Mouse (Mus musculus): ENCODE data around the gene Siglec1. TPM values are rescaled to one million over a fixed set of nuclear protein-coding genes. Genes with fewer than 3 reads are reported as not detected.
"Not testable (repeated sequence)": the region's sequence is repeated elsewhere in the genome, so short reads cannot be mapped to it uniquely, and the experiment has no call there.

Gene Siglec1
- polyA plus RNA-seq, 1 experiment from 2014 or later, result 0.22 TPM

GRCm38 (mm10) chr2:131042988-131043387 lies 43.6 kb downstream of the Siglec1 start, which contains the start of gene Gfra4:
Gene Gfra4, minus strand, starts transcription at chr2:131043088.
- Histone ChIP-seq H3K4me3 (peak within 1 kb of the TSS; percentile 52), H3K4me1 (replicated peaks) (peaks cover 19% of the 10 kb centered on the region), H3K4me2 (peak within 1 kb of the TSS; percentile 74), H3K36me3 (no peaks in the 10 kb centered on the region), H3K9ac (peak within 1 kb of the TSS; percentile 63), H3K9me3 (no peaks in the 10 kb centered on the region), H3K27ac (replicated peaks) (no peak within 1 kb of the TSS), H3K27me3 (0 out of 2 replicates have a peak, but pooled peaks cover 11% of the 10 kb centered on the region)
- 75% methylated on average over 2 of the region's 2 CpGs for WGBS
- ATAC-seq (ENCODE audit: low FRiP score, low read depth), result no peak

DNA sequence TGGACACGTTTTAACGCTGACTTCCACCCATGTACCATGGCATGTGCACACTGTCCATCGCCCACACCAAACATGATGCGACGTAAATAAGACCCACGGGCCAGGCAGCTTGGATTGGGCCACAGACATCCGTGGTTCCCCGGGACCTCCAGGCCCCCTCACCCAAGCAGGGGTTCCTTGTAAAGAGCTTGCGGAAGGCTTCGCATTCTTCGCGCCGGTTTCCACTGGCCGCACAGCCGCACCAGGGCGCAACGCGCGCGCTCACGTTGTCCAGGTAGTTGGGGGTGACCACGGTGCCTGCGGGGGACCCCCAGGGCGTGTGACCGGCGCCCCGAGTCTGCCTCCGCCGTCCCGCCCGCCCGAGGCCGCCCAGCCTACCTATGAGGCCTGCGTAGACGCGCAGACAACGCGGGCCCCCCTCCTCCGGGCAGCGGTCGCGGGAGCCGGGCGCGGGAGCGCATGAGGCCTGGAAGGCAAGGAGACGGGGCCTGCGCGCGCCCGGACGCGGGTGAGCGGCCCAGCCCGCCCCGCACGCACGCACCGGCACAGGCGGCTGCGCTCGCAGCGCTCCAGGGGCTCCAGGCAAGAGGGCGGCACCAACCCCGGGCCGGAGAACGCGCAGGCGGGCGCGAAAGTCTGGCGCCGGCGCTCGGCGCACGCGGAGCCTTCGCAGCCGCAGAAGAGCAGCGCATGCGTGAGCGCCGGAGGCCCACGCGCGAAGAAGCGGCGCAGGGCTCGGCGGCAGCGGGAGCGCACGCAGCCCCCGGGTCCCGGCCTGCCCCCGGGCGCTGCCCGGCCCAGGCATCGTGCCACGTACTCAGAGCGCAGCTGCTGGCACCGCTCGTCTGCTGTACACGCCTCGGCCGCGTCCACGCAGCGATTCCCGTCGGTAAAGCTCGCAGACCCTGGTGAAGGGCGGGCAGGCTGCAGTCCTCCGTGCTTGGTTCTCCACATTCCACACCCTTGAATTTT lies 45.4 kb downstream of the Siglec1 start:
- peak; percentile 89 for ATAC-seq (ENCODE audit: low FRiP score, low read depth)
- Histone ChIP-seq H3K4me2 (peak overlapping the region; percentile 74), H3K9me3 (no peaks in the 10 kb centered on the region), H3K36me3 (no peaks in the 10 kb centered on the region), H3K9ac (peak overlapping the region; percentile 63), H3K27me3 (0 out of 2 replicates have a peak, but pooled peaks cover 11% of the 10 kb centered on the region), H3K4me1 (replicated peaks) (peaks cover 19% of the 10 kb centered on the region), H3K27ac (replicated peaks) (peak overlapping the region; percentile 75), H3K4me3 (peak overlapping the region; percentile 52)
- 4% methylated on average over 77 of the region's 115 CpGs for WGBS

GRCm38 (mm10) chr2:131038675-131039074 lies 47.9 kb downstream of the Siglec1 start:
- H3K4me2 ChIP-seq, result no peak overlapping the region
- no peaks in the 10 kb centered on the region for H3K9me3 ChIP-seq
- peaks cover 19% of the 10 kb centered on the region for H3K4me1 ChIP-seq (replicated peaks)
- no peak overlapping the region for H3K9ac ChIP-seq
- no peak overlapping the region for H3K27ac ChIP-seq (replicated peaks)
- H3K36me3 ChIP-seq, result no peaks in the 10 kb centered on the region
- no peak for ATAC-seq (ENCODE audit: low FRiP score, low read depth)
- H3K27me3 ChIP-seq, result 0 out of 2 replicates have a peak, but pooled peaks cover 11% of the 10 kb centered on the region
- 89% methylated on average over 5 of the region's 5 CpGs for WGBS
- no peak overlapping the region for H3K4me3 ChIP-seq

- ATAC-seq (ENCODE audit: low FRiP score, low read depth), result no peak
- Histone ChIP-seq H3K27ac (replicated peaks) (no peak overlapping the region), H3K9ac (no peak overlapping the region), H3K4me1 (replicated peaks) (peaks cover 19% of the 10 kb centered on the region), H3K27me3 (0 out of 2 replicates have a peak, but pooled peaks cover 11% of the 10 kb centered on the region), H3K36me3 (no peaks in the 10 kb centered on the region), H3K9me3 (no peaks in the 10 kb centered on the region), H3K4me2 (no peak overlapping the region), H3K4me3 (no peak overlapping the region)
- 94% methylated on average over 6 of the region's 6 CpGs for WGBS
Measured at GRCm38 (mm10) chr2:131038197-131038596, 48.4 kb downstream of the Siglec1 start.

DNA sequence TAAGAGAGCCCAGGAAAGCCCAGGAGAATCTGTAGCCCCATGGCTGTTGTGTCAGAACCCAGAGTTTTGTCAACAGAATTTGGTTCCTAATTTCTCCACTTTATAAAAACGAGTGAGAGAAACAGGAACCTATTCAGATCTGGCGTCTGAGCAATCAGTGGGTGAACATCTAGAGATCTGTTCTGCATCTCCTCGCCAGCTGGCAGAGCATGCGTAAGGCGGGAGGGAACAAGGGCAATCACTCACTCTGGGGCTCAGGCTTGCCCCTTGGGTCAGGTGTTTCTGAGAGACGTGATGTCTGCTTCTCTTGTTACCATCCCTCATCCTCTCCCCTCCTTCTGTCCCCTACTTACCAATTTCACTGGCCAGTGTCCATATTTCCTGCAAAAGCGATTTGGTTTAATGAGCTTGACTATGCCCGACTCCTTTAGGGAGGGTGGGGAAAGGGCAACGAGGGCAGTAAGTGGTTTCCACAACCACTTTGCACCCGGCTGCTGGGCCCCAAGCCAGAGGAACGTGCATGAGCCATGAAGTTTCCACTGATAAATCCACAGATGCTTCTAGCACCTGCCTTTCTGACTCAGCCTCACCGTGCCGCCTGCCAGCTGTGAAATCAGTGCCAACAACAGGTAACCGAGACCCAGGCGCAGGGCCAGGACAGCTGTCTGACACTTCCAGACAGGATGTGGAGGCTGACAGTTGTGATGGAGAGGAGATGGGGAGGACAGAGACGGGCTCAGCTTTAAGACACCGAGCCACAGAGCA lies 49.2 kb downstream of the Siglec1 start:
- no peak overlapping the region for H3K27ac ChIP-seq (replicated peaks)
- peaks cover 19% of the 10 kb centered on the region for H3K4me1 ChIP-seq (replicated peaks)
- no peak overlapping the region for H3K4me3 ChIP-seq
- no peaks in the 10 kb centered on the region for H3K9me3 ChIP-seq
- H3K9ac ChIP-seq, result no peak overlapping the region
- 60% methylated on average over 17 of the region's 17 CpGs for WGBS
- H3K27me3 ChIP-seq, result 0 out of 2 replicates have a peak, but pooled peaks cover 3% of the 10 kb centered on the region
- no peak for ATAC-seq (ENCODE audit: low FRiP score, low read depth)
- H3K36me3 ChIP-seq, result no peaks in the 10 kb centered on the region
- H3K4me2 ChIP-seq, result no peak overlapping the region

GRCm38 (mm10) chr2:131036757-131037156 lies 49.8 kb downstream of the Siglec1 start:
- no peaks in the 10 kb centered on the region for H3K27me3 ChIP-seq
- peaks cover 16% of the 10 kb centered on the region for H3K4me1 ChIP-seq (replicated peaks)
- no peak overlapping the region for H3K4me3 ChIP-seq
- no peaks in the 10 kb centered on the region for H3K9me3 ChIP-seq
- H3K27ac ChIP-seq (replicated peaks), result no peak overlapping the region
- no peaks in the 10 kb centered on the region for H3K36me3 ChIP-seq
- no peak overlapping the region for H3K9ac ChIP-seq
- no peak overlapping the region for H3K4me2 ChIP-seq
- ATAC-seq (ENCODE audit: low FRiP score, low read depth), result no peak

DNA sequence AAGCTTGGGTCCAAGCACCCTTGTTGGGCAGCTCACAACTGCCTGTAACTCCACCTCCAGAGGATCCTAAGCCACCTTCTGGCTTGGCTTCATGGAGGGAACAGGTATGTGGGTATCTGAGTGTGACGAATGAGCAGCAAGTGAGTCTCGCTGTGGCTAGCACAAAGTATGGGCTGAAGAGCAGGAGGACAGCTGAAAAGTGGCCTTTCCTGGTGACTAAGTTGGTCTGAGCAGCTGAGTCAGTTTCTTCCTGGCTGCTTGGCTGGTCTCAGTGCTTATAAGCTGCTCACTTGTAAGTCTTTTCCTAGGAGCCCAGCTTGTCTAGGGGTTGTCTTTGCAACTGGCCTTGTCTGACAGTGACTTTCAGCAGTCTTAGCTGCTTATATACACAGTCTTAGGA lies 50.2 kb downstream of the Siglec1 start:
- 91% methylated on average over 2 of the region's 2 CpGs for WGBS

GRCm38 (mm10) chr2:131031406-131031805 lies 55.2 kb downstream of the Siglec1 start:
- ATAC-seq (ENCODE audit: low FRiP score, low read depth); H3K9me3 ChIP-seq; H3K27me3 ChIP-seq; H3K27ac ChIP-seq (replicated peaks); H3K4me2 ChIP-seq; H3K4me3 ChIP-seq; H3K9ac ChIP-seq; H3K4me1 ChIP-seq (replicated peaks): not testable (repeated sequence)
- WGBS, result 74% methylated on average over 1 of the region's 1 CpGs
- H3K36me3 ChIP-seq, result peaks cover 11% of the 10 kb centered on the region

More for the DNA sequence above, 50.2 kb downstream of the Siglec1 start:
- Histone ChIP-seq H3K9ac (no peak overlapping the region), H3K36me3 (no peaks in the 10 kb centered on the region), H3K4me2 (no peak overlapping the region), H3K9me3 (no peaks in the 10 kb centered on the region), H3K4me3 (no peak overlapping the region), H3K27ac (replicated peaks) (no peak overlapping the region), H3K4me1 (replicated peaks) (peaks cover 12% of the 10 kb centered on the region), H3K27me3 (no peaks in the 10 kb centered on the region)
- no peak for ATAC-seq (ENCODE audit: low FRiP score, low read depth)

- 95% methylated on average over 1 of the region's 1 CpGs for WGBS
- Histone ChIP-seq H3K27ac (replicated peaks) (no peak overlapping the region), H3K9ac (no peak overlapping the region), H3K9me3 (no peaks in the 10 kb centered on the region), H3K4me3 (no peak overlapping the region), H3K4me2 (no peak overlapping the region), H3K4me1 (replicated peaks) (no peaks in the 10 kb centered on the region), H3K36me3 (peaks cover 15% of the 10 kb centered on the region), H3K27me3 (no peaks in the 10 kb centered on the region)
- ATAC-seq (ENCODE audit: low FRiP score, low read depth), result no peak
Measured at GRCm38 (mm10) chr2:131030998-131031397, 55.6 kb downstream of the Siglec1 start.

DNA sequence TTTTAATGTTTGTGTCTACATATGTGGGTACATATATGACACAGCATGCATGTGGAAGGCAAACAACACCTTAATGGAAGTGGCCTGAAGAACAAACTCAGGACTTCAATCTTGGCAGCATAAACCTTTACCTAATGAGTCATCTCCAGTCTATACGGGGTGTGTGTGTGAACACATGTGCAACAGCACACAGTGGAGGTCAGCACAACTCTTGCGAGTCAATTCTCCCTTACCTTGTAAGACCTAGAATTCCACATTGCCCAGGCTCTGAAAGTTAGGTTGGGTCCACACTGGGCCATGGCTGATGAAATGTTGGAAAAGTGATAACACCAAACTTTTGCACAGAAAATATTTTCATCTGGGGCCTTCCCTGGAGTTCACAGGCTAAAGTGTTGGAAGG lies 56.0 kb downstream of the Siglec1 start:
- Histone ChIP-seq H3K9ac (no peak overlapping the region), H3K36me3 (peaks cover 19% of the 10 kb centered on the region), H3K4me3 (no peak overlapping the region), H3K4me2 (no peak overlapping the region), H3K27ac (replicated peaks) (no peak overlapping the region), H3K4me1 (replicated peaks) (no peaks in the 10 kb centered on the region), H3K9me3 (no peaks in the 10 kb centered on the region), H3K27me3 (no peaks in the 10 kb centered on the region)
- 97% methylated on average over 2 of the region's 2 CpGs for WGBS
- ATAC-seq (ENCODE audit: low FRiP score, low read depth), result no peak

DNA sequence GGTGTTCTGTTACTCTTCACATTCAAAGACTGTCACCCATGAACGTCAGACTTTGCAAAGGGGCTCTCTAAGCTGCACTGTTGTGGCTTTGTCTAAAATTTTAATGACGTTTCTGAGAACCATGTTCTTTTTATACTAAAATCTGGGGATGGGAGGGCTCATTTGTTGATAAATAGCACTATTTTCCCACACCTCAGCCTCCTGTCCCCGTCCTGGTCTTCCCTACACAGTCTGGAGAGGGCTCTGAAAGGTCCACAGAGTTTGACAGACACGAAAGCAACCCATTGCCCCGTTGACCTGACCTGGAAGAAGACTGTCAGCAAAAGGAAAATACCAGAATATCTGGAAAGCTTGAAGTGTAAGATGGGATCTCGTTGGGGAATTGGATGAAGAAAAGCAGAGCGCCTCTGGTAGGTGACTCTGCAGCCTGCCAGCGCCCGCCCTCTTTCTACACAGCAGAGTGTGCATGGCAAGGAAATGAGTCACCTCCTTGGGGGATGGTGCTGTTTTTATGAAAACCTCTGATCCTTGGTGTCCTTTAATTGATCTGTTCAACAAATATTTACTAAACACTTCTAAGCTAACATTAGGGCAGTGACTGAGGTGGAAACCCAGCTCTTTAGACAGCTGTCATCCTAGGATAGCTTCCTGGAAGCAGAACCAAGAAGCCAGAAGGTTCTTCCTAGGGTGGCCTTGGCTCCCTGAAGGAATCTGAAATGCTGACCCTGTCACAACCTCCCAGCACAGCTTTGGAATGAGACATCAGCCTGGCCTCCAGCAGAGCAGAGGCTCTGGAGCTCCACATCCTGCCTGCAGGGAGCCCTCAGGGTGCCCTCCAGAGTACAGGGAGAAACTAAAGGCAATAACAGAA lies 57.3 kb downstream of the Siglec1 start:
- no peaks in the 10 kb centered on the region for H3K4me1 ChIP-seq (replicated peaks)
- H3K9ac ChIP-seq, result no peak overlapping the region
- H3K9me3 ChIP-seq, result no peaks in the 10 kb centered on the region
- H3K27ac ChIP-seq (replicated peaks), result no peak overlapping the region
- ATAC-seq (ENCODE audit: low FRiP score, low read depth), result no peak
- H3K36me3 ChIP-seq, result peaks cover 27% of the 10 kb centered on the region
- no peak overlapping the region for H3K4me2 ChIP-seq
- no peak overlapping the region for H3K4me3 ChIP-seq
- H3K27me3 ChIP-seq, result no peaks in the 10 kb centered on the region
- WGBS, result 80% methylated on average over 9 of the region's 9 CpGs

Measured in hindbrain, embryonic 15.5 days (tissue).